Mouse (Mus musculus): ENCODE measurements at regions not wholly inside any gene's neighbourhood (a gene's known extent, or its start where the extent isn't known, plus 50 kb on each side); places are given as distances from the start of the nearest gene placed in this dataset.

GRCm38 (mm10) chr16:21293569-21293968 is 89.0 kb downstream of the Ephb3 start:
- no peak for TF ChIP-seq POLR2A (IDR thresholded peaks at IDR 0.05; ENCODE audit: low read depth, low read length)
- no peak for TF ChIP-seq NRF1 (IDR thresholded peaks at IDR 0.05; ENCODE audit: low read depth, low read length)
- TF ChIP-seq JUND (conservative IDR thresholded peaks at IDR 0.05; ENCODE audit: low read depth, low read length): no peak
- TF ChIP-seq ZKSCAN1 (IDR thresholded peaks at IDR 0.05; ENCODE audit: borderline replicate concordance, low read depth, low read length): no peak
- TF ChIP-seq ZC3H11A (IDR thresholded peaks at IDR 0.05; ENCODE audit: low read depth, low read length): no peak

All from CH12.LX (cell line).